Mouse (Mus musculus) brown adipose tissue, adult 24 weeks (tissue): ENCODE measurements around the gene Mxd1. TPM values are rescaled to one million over a fixed set of nuclear protein-coding genes. Genes with fewer than 3 reads are reported as not detected.

ENCODE experiments used
- H3K27ac ChIP-seq: fragments of 200-500 bp; replicated peaks from 2 replicates; pipeline ENCODE4 v1.5.1; 2012; ENCODE audit warnings: low read depth, mild to moderate bottlenecking, low read length
- H3K4me1 ChIP-seq: fragments of 200-500 bp; 2 replicates; pipeline ENCODE4 v1.6.1; 2012; ENCODE audit warnings: low read length, mixed read lengths; ENCODE audit not compliant: control insufficient read depth, insufficient read depth, insufficient read length
- H3K4me3 ChIP-seq: fragments of 200-500 bp; 2 replicates; pipeline ENCODE4 v1.5.1; 2012; ENCODE audit warnings: low read depth, mild to moderate bottlenecking, low read length, moderate library complexity; ENCODE audit not compliant: insufficient read depth
- polyA plus RNA-seq: library from polyadenylated mRNA; stranded (reverse); fragments of >200 nt; gene quantifications from 2 replicates; pipeline ENCODE4 v1.2.4, GENCODE M21; 2012; ENCODE audit not compliant: missing spikeins, insufficient read depth, insufficient read length

Gene Mxd1
- polyA plus RNA-seq, 1 experiment: 3.4 TPM

DNA sequence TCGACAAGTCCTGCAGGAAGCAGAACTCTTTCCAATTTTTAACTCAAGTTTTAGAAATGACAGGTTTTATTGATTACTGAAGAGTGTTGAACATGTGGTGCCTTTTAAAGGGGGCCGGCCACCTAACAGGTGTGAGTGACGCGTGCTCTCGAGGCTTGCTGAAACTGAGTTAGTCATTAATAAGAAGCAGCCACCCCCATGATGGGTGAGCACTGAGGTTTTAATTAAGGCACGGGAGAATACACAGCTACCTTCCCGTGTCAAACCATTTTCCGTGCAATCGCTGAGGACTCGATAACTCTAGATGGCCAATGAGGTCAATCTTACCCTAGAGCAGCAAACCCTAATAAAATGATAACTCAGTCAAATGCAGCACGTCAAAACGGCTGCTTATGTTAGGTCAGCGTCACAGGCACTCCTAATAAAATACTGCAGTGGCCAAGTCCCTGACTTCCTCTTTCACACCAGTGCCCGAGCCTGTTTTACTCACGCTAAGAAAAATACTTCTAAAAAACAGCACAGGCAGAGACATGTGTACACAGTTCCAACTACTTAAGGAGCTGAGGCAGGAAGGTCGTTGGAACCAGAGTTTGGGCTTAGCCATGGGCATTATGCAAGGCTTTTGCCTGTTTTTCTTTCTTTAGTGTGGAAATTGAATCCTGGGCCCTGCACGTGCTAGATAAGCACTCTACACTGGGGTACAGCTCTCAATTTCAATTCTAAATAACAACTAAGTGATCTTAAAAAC lies 3.2 kb downstream of the Mxd1 start:
- no peak overlapping the region for H3K4me3 ChIP-seq

DNA sequence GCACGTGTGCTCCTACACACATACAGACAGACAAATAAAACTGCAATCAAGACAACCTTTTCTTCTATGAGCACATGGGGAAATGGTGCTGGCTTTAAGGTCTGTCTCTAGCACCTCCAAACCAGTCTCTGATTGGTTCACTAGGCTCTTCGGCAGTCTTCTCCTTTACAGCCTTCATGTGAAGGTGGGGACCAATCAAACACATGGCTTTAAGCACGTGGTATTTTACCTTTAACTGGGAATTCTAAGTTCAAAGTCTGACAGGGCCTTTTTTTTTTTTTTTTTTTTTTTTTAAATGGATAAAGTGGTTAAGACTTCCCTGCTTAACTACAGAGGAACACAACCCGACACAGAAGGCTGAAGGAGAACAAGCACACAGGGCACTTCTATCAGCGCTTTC lies 3.9 kb downstream of the Mxd1 start:
- Histone ChIP-seq H3K4me3 (no peak overlapping the region), H3K27ac (no peak overlapping the region), H3K4me1 (0 out of 2 replicates have a peak, but pooled peaks cover 2% of the 10 kb centered on the region)

More for the DNA sequence above, 3.2 kb downstream of the Mxd1 start:
- Histone ChIP-seq H3K4me1 (0 out of 2 replicates have a peak, but pooled peaks cover 2% of the 10 kb centered on the region), H3K27ac (no peak overlapping the region)

DNA sequence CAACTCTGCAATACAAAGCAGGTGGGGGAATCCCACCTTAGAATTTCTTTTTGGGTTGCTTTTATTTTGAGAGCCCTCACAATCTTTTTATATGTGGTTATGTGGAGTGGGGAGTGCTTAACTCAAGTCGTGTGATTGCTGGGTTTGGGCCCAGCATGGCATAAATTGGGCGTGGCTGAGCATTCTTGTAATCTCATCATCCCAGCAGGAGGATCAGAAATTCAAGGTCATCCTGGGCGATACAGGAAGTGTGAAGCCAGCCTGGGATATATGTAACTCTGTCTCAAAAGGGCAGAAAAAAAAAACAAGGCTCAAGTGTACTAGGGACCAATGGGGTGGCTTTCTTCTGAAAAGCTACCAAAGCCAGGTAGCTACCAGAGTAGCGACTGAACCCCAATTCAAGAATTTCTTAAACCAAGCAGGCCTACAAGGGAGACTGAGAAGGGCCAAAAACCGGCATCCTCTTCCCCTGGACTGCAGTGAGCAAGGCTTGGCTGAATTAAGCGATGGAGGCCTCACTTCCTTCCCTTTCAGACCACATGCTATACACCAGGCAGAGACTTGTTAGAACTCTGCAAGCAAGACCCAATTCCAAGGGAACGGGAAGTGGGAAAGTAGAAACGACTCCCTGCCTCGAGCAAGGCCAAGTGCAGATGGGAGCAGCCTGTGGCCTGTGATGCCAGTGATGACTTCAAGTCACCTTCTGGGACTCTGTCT lies 8.6 kb downstream of the Mxd1 start:
- H3K27ac ChIP-seq: no peak overlapping the region
- H3K4me1 ChIP-seq: no peaks in the 10 kb centered on the region
- no peak overlapping the region for H3K4me3 ChIP-seq

DNA sequence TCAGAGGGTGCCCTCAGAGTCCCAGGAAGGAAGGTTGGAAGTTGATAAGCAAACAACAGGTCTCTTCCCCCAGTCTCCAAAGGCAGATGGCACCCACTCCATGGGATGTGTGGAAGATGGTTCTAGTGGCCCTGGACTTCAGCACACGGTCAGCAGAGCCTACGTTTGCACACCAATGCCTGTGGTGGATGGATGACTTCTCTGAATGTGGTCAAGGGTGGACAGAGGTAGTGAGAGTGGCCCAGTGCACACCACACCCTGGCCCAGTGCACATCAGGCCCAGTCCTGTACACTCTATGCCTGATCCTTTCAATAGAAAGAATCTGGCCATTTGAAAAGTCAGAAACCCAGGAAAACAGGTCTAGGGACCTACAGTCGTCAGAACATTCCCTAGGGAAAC lies 10.5 kb downstream of the Mxd1 start:
- Histone ChIP-seq H3K4me1 (no peaks in the 10 kb centered on the region), H3K27ac (no peak overlapping the region), H3K4me3 (no peak overlapping the region)

DNA sequence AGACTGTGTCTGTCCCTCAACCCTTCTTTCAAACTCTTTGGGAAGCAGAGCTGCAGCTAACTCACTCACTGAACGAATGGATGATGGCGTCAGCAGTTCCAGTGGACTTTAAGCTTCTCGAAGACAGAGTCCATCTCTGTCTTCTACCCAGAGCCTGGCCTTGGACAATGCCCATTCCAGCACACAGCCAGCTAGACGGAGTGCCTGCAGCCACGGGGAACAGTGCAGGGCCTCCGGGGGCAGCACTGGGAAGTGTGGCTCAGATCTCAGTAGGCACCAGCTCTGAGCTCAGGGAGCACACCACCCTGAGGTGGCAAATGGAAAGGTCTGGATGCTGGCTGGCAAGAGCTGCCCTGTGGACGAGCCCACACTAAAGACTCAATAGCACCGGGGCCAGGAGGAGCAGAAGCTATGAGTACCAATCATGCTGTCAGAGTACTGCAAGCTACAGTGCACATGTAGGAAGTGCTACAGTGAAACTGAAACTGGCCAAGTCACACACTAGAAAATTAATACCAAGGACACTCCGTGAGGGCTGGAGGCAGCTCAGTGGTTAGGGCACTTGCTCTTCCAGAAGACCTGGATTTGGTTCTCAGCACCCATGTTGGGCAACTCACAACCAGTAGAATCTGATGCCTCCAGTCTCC lies 14.6 kb downstream of the Mxd1 start:
- H3K27ac ChIP-seq: no peak overlapping the region
- H3K4me1 ChIP-seq: no peaks in the 10 kb centered on the region

DNA sequence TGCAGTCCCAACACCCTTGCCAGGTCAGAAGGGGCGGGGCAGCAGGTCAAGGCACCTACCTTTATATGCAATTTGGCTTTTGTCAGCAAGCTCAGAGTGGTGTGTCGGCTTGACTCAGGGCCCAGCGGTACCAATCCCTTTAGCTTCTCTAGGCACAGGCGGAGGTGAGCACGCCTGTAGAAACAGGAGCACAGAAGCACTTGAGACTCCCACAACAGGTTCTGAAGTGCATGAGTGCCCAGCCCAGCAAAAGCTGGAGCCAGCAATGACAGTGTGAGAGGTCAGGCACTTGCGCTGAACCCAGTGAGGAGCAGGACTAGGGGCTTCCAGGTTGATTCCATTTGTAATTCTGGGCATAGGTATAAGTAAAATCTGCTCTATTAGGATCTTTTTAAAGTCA lies 15.9 kb downstream of the Mxd1 start:
- Histone ChIP-seq H3K4me1 (no peaks in the 10 kb centered on the region), H3K4me3 (no peak overlapping the region), H3K27ac (no peak overlapping the region)

More for the DNA sequence above, 14.6 kb downstream of the Mxd1 start:
- H3K4me3 ChIP-seq: no peak overlapping the region

DNA sequence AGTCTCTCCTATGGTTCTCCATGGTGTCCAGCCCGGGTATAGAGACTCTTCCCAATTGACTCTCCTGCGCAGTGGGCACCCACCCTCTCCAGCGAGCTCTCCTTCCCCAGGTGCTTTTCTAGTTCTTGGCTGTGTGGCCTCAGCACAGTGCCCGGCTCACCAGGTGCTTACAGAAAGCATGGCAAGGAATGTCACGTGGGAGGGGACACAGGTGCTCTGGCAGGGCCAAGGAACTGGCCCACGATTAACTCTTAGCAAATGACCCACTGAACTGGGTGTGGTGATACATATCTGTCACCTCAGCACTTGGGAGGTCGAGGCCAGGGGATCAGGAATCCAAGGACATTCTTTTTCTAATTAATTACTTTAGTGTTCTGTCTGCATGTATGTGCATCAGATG lies 22.8 kb downstream of the Mxd1 start:
- Histone ChIP-seq H3K27ac (no peak overlapping the region), H3K4me1 (no peaks in the 10 kb centered on the region), H3K4me3 (no peak overlapping the region)

DNA sequence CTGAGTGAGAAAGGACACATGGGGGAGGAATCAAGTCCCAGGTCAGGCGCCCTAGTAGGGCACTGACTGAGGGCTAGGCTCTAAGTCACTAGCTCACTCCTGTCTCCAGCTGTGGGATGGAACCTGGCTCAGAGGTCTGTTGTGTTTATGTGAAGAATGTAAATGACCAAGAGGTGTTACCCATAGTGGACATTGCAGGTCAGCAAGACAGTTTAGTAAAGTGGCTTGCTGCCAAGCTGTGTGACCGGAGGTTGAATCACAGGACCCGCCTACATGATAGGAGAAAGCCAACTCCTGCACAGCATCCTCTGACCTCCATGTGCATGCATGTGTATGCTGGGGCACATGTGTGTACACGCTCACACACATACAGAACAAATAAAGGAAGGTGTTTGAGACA lies 23.4 kb downstream of the Mxd1 start:
- H3K27ac ChIP-seq: no peak overlapping the region
- no peaks in the 10 kb centered on the region for H3K4me1 ChIP-seq
- no peak overlapping the region for H3K4me3 ChIP-seq

DNA sequence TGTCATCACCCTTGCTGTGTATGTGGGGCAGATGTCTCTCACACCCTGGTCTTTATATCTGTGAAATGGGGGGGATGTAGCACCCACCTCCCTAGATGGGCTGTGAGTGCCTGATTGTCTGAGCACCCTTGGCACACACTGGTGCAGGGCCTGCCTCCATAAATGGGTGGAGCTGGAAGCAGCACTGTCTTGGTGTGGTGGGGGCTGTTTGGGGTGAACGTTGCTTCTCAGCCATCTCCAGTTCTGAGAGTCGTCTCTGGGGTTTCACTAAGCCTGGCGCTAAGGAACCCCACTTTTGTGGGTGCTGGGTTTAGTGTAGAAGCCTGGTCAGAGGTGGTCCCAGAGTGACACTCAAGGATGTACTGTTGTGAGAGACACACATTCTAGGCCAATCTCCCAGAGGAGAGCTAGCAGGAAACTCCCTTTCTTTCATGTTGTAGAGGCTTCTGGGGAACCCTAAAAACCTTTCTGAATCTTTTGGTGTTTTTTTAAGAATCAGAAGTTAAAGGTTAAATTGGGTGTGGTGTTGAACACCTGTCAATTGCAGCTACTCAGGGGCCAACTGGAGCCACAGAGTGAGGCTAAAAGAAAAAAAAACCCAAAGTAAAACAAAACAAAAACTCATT lies 24.1 kb downstream of the Mxd1 start:
- H3K27ac ChIP-seq: no peak overlapping the region

DNA sequence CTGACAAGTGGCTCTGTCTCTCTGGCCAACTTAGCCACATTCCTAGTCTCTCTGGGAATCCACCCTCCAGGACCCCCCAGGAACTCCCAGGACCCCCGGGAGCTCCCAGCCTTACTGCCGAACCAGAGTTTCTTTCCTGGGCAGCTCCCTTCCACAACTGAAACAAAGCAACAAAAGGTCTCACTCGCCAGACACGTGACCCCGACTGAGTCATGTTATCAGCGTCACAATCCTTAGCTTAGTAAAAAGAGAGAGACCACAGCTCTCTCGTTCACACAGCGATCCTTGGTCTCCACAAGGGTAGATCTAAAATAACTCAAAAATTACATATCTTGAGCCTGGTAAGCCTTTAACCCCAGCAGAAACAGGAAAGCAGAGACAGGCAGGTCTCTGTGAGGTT lies 27.2 kb downstream of the Mxd1 start:
- Histone ChIP-seq H3K4me3 (no peak overlapping the region), H3K4me1 (peaks cover 4% of the 10 kb centered on the region; the same call in 1 of the 2 replicates), H3K27ac (no peak overlapping the region)

More for the DNA sequence above, 24.1 kb downstream of the Mxd1 start:
- no peaks in the 10 kb centered on the region for H3K4me1 ChIP-seq
- H3K4me3 ChIP-seq: no peak overlapping the region

DNA sequence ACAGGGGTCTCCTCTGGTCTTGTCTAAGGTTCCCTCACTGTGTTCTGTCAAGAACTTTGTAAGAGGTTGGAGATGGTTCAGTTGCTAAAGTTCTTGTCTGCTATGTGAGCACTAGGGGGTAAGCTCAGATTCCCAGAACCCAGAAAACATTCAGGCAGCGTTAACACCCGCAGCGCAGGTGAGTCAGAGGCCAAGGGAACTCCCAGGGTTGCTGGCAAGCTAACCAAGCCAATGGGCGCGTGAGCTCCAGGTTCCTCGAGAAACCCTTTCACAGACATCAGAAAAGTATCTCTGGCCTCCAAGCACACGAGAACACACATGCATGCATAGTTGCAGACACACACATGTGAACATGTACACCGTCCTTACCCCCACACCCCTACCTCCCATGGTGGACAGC lies 28.2 kb downstream of the Mxd1 start:
- H3K4me1 ChIP-seq: peaks cover 4% of the 10 kb centered on the region; the same call in 1 of the 2 replicates
- no peak overlapping the region for H3K27ac ChIP-seq
- no peak overlapping the region for H3K4me3 ChIP-seq

DNA sequence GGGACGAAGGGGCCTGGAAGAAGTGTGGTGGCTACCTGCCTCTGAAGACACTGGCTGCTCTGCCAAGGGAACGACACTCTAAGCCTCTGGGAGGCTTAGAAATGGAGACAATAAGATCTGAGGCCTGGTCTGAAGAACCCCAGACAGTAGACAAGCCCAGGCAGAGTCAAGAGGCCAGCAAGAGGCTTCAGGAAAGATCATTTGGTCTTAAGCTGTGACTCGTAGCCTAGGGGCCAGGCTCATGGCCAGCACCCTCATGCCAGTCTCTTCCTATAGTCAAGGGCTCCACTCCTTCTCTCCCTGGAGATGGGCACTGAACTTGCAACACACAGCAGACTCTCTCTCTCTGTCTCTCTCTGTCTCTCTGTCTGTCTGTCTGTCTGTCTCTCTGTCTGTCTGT lies 28.8 kb downstream of the Mxd1 start:
- peaks cover 4% of the 10 kb centered on the region; the same call in 1 of the 2 replicates for H3K4me1 ChIP-seq
- no peak overlapping the region for H3K4me3 ChIP-seq
- no peak overlapping the region for H3K27ac ChIP-seq

DNA sequence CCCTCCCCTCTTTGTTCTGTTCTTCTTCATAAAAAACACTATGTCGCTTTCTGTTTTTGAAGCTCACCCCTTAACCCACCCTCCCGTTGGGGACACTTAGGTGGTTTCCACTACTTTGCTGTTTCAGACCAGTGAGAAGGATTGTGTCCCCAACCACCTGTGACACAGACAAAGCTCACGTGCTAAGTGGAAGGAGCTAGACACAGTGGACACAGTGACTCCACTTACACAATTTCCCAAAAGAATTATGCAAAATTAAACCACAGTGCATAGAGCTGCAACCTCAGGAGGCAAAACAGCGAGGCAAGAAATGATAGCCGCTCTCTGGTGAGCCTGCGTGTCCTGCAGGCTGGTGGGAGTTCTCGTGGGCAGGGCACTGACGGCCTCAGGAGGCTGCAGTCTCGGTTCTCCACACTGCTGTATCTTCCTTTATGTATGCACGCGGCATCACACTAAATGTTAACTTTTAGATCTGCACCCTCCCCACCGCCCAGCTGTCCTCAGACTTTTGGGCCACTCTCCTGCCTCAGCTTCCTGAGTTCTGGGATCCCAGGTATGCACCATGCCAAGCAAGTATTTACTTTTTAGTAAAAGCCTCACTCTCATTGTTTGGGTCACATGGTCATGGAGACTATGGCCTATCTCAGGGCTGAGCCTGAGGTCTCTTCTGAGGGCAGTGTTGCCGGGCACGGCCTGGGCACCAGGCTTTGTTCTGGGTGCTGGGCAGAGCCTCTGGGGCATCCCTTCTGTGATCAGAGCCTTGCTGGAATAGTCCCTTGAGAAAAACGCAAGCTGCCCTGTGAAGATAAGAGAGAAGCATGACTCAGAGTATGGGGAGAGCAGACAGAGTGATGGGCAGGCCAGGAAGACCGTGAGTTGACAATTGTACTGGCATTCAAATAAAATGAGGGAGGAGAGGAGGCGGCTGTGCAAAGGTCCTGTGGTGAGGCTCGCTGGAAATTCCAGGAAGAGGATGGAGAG lies 29.5 kb downstream of the Mxd1 start:
- Histone ChIP-seq H3K4me1 (peaks cover 4% of the 10 kb centered on the region; the same call in 1 of the 2 replicates), H3K27ac (peak overlapping the region; percentile 59; the same call in 1 of the 2 replicates), H3K4me3 (no peak overlapping the region)

DNA sequence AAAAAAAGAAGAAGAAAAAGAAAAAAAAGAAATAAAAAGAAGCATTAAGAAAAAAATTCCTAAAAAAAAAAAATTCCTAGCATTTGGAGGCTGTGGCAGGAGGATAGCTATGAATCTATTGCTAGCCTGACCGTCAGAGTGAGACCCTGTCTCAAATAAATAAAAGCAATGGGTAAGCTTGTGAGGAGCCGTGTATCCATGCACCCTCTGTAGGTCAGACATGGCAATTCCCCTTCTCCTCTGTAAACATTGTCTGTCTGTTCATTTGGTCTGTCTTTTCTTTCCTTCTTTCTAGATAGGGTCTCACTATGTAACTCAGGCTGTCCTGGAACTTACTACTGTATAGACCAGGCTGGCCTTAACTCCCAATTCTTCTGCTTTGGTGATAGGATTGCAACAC lies 30.5 kb downstream of the Mxd1 start:
- H3K4me3 ChIP-seq: no peak overlapping the region
- H3K27ac ChIP-seq: no peak overlapping the region
- H3K4me1 ChIP-seq: peaks cover 4% of the 10 kb centered on the region; the same call in 1 of the 2 replicates
